In genomic region chr13:52550690-52551193, GRCm38 (mm10) we compare ENCODE assay signal across 29 mouse cellular contexts. TPM values are rescaled to one million over a fixed set of nuclear protein-coding genes. Genes with fewer than 3 reads are reported as not detected.
DNase-seq lines count a peak whose midpoint lies in the region; ATAC-seq and TF ChIP-seq lines count a peak whose summit lies in the region.
"Had no signal": no experiment of that assay in that cellular context is flagged by ENCODE, and none has a peak within 500 bp of the region (broad histone marks: within the 10 kb centered on the region; RNA-seq: fewer than 3 reads in every experiment).

No protein-coding gene starts in this region.

- H3K9me3 ChIP-seq in liver, embryonic 13.5 days (replicated peaks) = no peaks in the 10 kb centered on the region
- H3K9me3 ChIP-seq in liver, embryonic 11.5 days (ENCODE audit: control insufficient read depth, low read length) = no peaks in the 10 kb centered on the region
- no peaks in the 10 kb centered on the region for H3K9me3 ChIP-seq in MEL (replicated peaks; ENCODE audit: insufficient read depth, low read length)
- H3K9me3 ChIP-seq in liver, postnatal 0 days (ENCODE audit: low read length) = no peaks in the 10 kb centered on the region
- H3K9me3 ChIP-seq: embryonic facial prominence, embryonic 12.5 days; forebrain, embryonic 15.5 days; heart, embryonic 12.5 days; limb, embryonic 12.5 days; lung, embryonic 15.5 days had no signal

- no peak overlapping the region for H3K4me3 ChIP-seq in liver, embryonic 13.5 days (replicated peaks)
- no peak overlapping the region for H3K4me3 ChIP-seq in liver, embryonic 11.5 days (ENCODE audit: low read depth, low read length)
- H3K4me3 ChIP-seq in MEL (ENCODE audit: control insufficient read depth in 1 of 2, insufficient read depth in 1 of 2, low read depth in 2 of 2, low read length in 2 of 2) = peak overlapping the region in 1 of 2 experiments; percentile 11; a peak in 1 of 4 replicates
- no peak overlapping the region for H3K4me3 ChIP-seq in liver, postnatal 0 days (ENCODE audit: low read depth, low read length)
- H3K4me3 ChIP-seq: embryonic facial prominence, embryonic 12.5 days; forebrain, embryonic 15.5 days; gastrocnemius, adult 2 months; heart, adult 2 months; heart, embryonic 12.5 days; layer of hippocampus, adult 2 months; left cerebral cortex, adult 2 months; limb, embryonic 12.5 days; lung, embryonic 15.5 days had no signal

- no peaks in the 10 kb centered on the region; the same call in 1 of the 2 replicates for H3K4me1 ChIP-seq in liver, embryonic 13.5 days (replicated peaks)
- no peaks in the 10 kb centered on the region; the same call in 1 of the 2 replicates for H3K4me1 ChIP-seq in liver, embryonic 11.5 days (replicated peaks; ENCODE audit: control insufficient read depth, insufficient read depth, low read length)
- H3K4me1 ChIP-seq in MEL (ENCODE audit: control insufficient read depth in 1 of 2, insufficient read depth in 2 of 2, low read length in 2 of 2) = peaks cover 0 to 25% of the 10 kb centered on the region in 2 experiments
- H3K4me1 ChIP-seq in liver, postnatal 0 days (ENCODE audit: insufficient read depth) = peaks cover 2% of the 10 kb centered on the region; the same call in 1 of the 2 replicates
- H3K4me1 ChIP-seq: embryonic facial prominence, embryonic 12.5 days; forebrain, embryonic 15.5 days; heart, embryonic 12.5 days; limb, embryonic 12.5 days; lung, embryonic 15.5 days had no signal

- no peak for ATAC-seq in liver, embryonic 13.5 days (ENCODE audit: low read depth)
- ATAC-seq in liver, embryonic 11.5 days (replicated peaks; ENCODE audit: low FRiP score) = no peak
- ATAC-seq in liver, postnatal 0 days = no peak
- ATAC-seq: forebrain, embryonic 15.5 days; hindbrain, embryonic 16.5 days had no signal

- no peak for TF ChIP-seq POLR2A in MEL (IDR thresholded peaks at IDR 0.05; ENCODE audit: control insufficient read depth in 1 of 2, insufficient read depth in 1 of 2, low read depth in 1 of 2, low read length in 2 of 2, poor library complexity in 1 of 2)

- WGBS in liver, embryonic 13.5 days (ENCODE audit: insufficient replicate concordance) = 31% methylated on average over 5 of the region's 5 CpGs
- WGBS in liver, embryonic 11.5 days = 50% methylated on average over 5 of the region's 5 CpGs
- 43% methylated on average over 5 of the region's 5 CpGs for WGBS in liver, postnatal 0 days (ENCODE audit: insufficient replicate concordance)

- TF ChIP-seq CTCF in MEL (IDR thresholded peaks at IDR 0.05 in 2 of 3, conservative IDR thresholded peaks at IDR 0.05 in 1 of 3; ENCODE audit: control insufficient read depth in 1 of 3, insufficient read depth in 1 of 3, low read depth in 2 of 3, low read length in 3 of 3, poor library complexity in 1 of 3, severe bottlenecking in 1 of 3) = peak in 1 of 3 experiments; percentile 7; a peak in 1 of 6 replicates
- 0 out of 2 replicates have a peak, but pooled peaks have one; percentile 15 for TF ChIP-seq CTCF in liver, postnatal 0 days (IDR thresholded peaks at IDR 0.05; ENCODE audit: low read depth)

- no peaks in the 10 kb centered on the region for H3K27me3 ChIP-seq in liver, embryonic 13.5 days
- H3K27me3 ChIP-seq in liver, embryonic 11.5 days (replicated peaks; ENCODE audit: control insufficient read depth, insufficient read depth, low read length) = no peaks in the 10 kb centered on the region
- H3K27me3 ChIP-seq in MEL (ENCODE audit: control insufficient read depth in 1 of 2, insufficient read depth in 2 of 2, low read length in 2 of 2) = no peaks in the 10 kb centered on the region
- H3K27me3 ChIP-seq in liver, postnatal 0 days (ENCODE audit: insufficient read depth, low read length) = no peaks in the 10 kb centered on the region
- no peaks in the 10 kb centered on the region for H3K27me3 ChIP-seq in splenic B cell, adult 2 months (ENCODE audit: control insufficient read depth, insufficient read depth, low read length, poor library complexity, severe bottlenecking)
- H3K27me3 ChIP-seq: embryonic facial prominence, embryonic 12.5 days; forebrain, embryonic 15.5 days; heart, embryonic 12.5 days; limb, embryonic 12.5 days; lung, embryonic 15.5 days had no signal

- no peak for DNase-seq in liver, embryonic 13.5 days
- DNase-seq in liver, embryonic 11.5 days (ENCODE audit: low spot score) = no peak
- peak; percentile 37 for DNase-seq in MEL (ENCODE audit: low read depth, low spot score)
- DNase-seq in liver, postnatal 0 days = no peak
- DNase-seq in splenic B cell, adult 2 months (ENCODE audit: low read depth, low spot score) = peak; percentile 47
- DNase-seq in urinary bladder, postnatal 36 days (ENCODE audit: low spot score in 2 of 2) = no peak
- no peak for DNase-seq in kidney, adult 9 months
- DNase-seq: adrenal gland, postnatal 36 days; cerebellum, adult 2 months; cerebellum, postnatal 25 days; embryo, embryonic 11 days; gastrocnemius, adult 2 months; gastrocnemius, postnatal 36 days; heart, adult 2 months; heart, postnatal 4 days; kidney, adult 18-20 months; kidney, postnatal 36 days; lung, postnatal 36 days; midbrain, embryonic 14.5 days; retina, postnatal 1 day had no signal

- H3K79me2 ChIP-seq in MEL (ENCODE audit: control insufficient read depth, insufficient read depth, low read length, poor library complexity) = no peaks in the 10 kb centered on the region

- TF ChIP-seq EP300 in MEL (IDR thresholded peaks at IDR 0.05; ENCODE audit: low read depth in 1 of 2, low read length in 2 of 2) = 0 out of 4 replicates have a peak, but pooled peaks of 1 of the 2 experiments have one; percentile 24
- TF ChIP-seq EP300 in liver, postnatal 0 days (IDR thresholded peaks at IDR 0.05; ENCODE audit: low read depth) = no peak

- H3K36me3 ChIP-seq in liver, embryonic 13.5 days = no peaks in the 10 kb centered on the region
- H3K36me3 ChIP-seq in liver, embryonic 11.5 days (ENCODE audit: control insufficient read depth, insufficient read depth, low read length) = no peaks in the 10 kb centered on the region
- peaks cover 0 to 11% of the 10 kb centered on the region in 2 experiments; a peak in 2 of 4 replicates for H3K36me3 ChIP-seq in MEL (ENCODE audit: control insufficient read depth in 1 of 2, insufficient read depth in 2 of 2, low read length in 2 of 2)
- no peaks in the 10 kb centered on the region for H3K36me3 ChIP-seq in liver, postnatal 0 days (replicated peaks; ENCODE audit: insufficient read depth, low read length)
- no peaks in the 10 kb centered on the region; the same call in 1 of the 2 replicates for H3K36me3 ChIP-seq in splenic B cell, adult 2 months (ENCODE audit: control insufficient read depth, insufficient read depth, low read length, poor library complexity, severe bottlenecking)
- H3K36me3 ChIP-seq: embryonic facial prominence, embryonic 12.5 days; forebrain, embryonic 15.5 days; heart, embryonic 12.5 days; limb, embryonic 12.5 days; lung, embryonic 15.5 days had no signal

- H3K27ac ChIP-seq in liver, embryonic 13.5 days = peak overlapping the region; percentile 64; the same call in 1 of the 2 replicates
- H3K27ac ChIP-seq in liver, embryonic 11.5 days (ENCODE audit: low read depth, low read length) = no peak overlapping the region
- no peak overlapping the region for H3K27ac ChIP-seq in MEL (ENCODE audit: control insufficient read depth, low read depth, low read length)
- H3K27ac ChIP-seq in liver, postnatal 0 days (ENCODE audit: low read depth) = peak overlapping the region; percentile 25; the same call in 1 of the 2 replicates
- H3K27ac ChIP-seq: embryonic facial prominence, embryonic 12.5 days; forebrain, embryonic 15.5 days; gastrocnemius, adult 2 months; heart, adult 2 months; layer of hippocampus, adult 2 months; left cerebral cortex, adult 2 months; limb, embryonic 12.5 days; liver, embryonic 14.5 days; lung, embryonic 15.5 days had no signal

- no peak overlapping the region for H3K9ac ChIP-seq in liver, embryonic 13.5 days
- H3K9ac ChIP-seq in liver, embryonic 11.5 days (ENCODE audit: low read depth, low read length) = no peak overlapping the region
- H3K9ac ChIP-seq in MEL (ENCODE audit: control insufficient read depth, low read depth, low read length, poor library complexity, severe bottlenecking) = no peak overlapping the region
- H3K9ac ChIP-seq in liver, postnatal 0 days (replicated peaks) = no peak overlapping the region
- H3K9ac ChIP-seq: embryonic facial prominence, embryonic 12.5 days; forebrain, embryonic 15.5 days; heart, embryonic 12.5 days; limb, embryonic 12.5 days; liver, embryonic 14.5 days; lung, embryonic 15.5 days had no signal

- peak; percentile 3 for TF ChIP-seq RAD21 in MEL (IDR thresholded peaks at IDR 0.05; ENCODE audit: low read depth, low read length)

- H3K4me2 ChIP-seq in liver, embryonic 13.5 days = no peak overlapping the region
- no peak overlapping the region for H3K4me2 ChIP-seq in liver, embryonic 11.5 days
- H3K4me2 ChIP-seq in liver, postnatal 0 days (ENCODE audit: low read depth, low read length) = no peak overlapping the region
- H3K4me2 ChIP-seq: embryonic facial prominence, embryonic 12.5 days; forebrain, embryonic 15.5 days; heart, embryonic 12.5 days; limb, embryonic 12.5 days; lung, embryonic 15.5 days had no signal

TF ChIP-seq in MEL, 35 proteins besides CTCF, POLR2A, EP300 and RAD21:
- TF ChIP-seq MYB (IDR thresholded peaks at IDR 0.05; ENCODE audit: low read depth, low read length) = no peak
- peak; percentile 74 for TF ChIP-seq ZNF384 (IDR thresholded peaks at IDR 0.05; ENCODE audit: low read depth, low read length)
- TF ChIP-seq SMC3 (IDR thresholded peaks at IDR 0.05; ENCODE audit: low read depth, low read length) = 0 out of 2 replicates have a peak, but pooled peaks have one; percentile 2

RNA-seq across cellular contexts. Expression of gene Diras2, which starts 19.7 kb away (rescaled TPM):
- polyA plus RNA-seq in liver, embryonic 13.5 days (2015; fragmentation: Nextera tagmentation; extraction: Ambion mirVana) = 0.02 and 0.09 TPM in 2 replicates
- 0.05 and 0.10 TPM in 2 replicates for polyA plus RNA-seq in liver, embryonic 11.5 days (2014; fragmentation: Nextera tagmentation; extraction: Ambion mirVana)
- total RNA-seq in MEL (2012; rRNA removed) = not detected in 2 replicates
- not detected for polyA plus RNA-seq in MEL (2012; ENCODE audit: insufficient read depth in 1 of 2, insufficient read length in 2 of 2, low read depth in 1 of 2, low replicate concordance in 2 of 2, missing spikeins in 1 of 2)
- polyA plus RNA-seq in liver, postnatal 0 days (2015; fragmentation: Nextera tagmentation; extraction: Ambion mirVana) = 0.12 and 0.19 TPM in 2 replicates

RNA-seq across cellular contexts. Expression of gene Syk, which starts 32.2 kb away (rescaled TPM):
- 4.4 and 5.0 TPM in 2 replicates for polyA plus RNA-seq in liver, embryonic 13.5 days (2015; fragmentation: Nextera tagmentation; extraction: Ambion mirVana)
- polyA plus RNA-seq in liver, embryonic 11.5 days (2014; fragmentation: Nextera tagmentation; extraction: Ambion mirVana) = 10.1 and 10.7 TPM in 2 replicates
- 13.3 and 14.4 TPM in 2 replicates for total RNA-seq in MEL (2012; rRNA removed)
- 10 to 100 TPM in 1 of 2 experiments, not detected in 1; 23.8 TPM for polyA plus RNA-seq in MEL (2012; ENCODE audit: insufficient read depth in 1 of 2, insufficient read length in 2 of 2, low read depth in 1 of 2, low replicate concordance in 2 of 2, missing spikeins in 1 of 2)
- 6.0 and 6.8 TPM in 2 replicates for polyA plus RNA-seq in liver, postnatal 0 days (2015; fragmentation: Nextera tagmentation; extraction: Ambion mirVana)

Comparison
In these comparisons a context has a peak if more than half of its experiments do, and no peak if none do; other contexts are left out.
1. H3K27ac ChIP-seq: peak in liver, embryonic 13.5 days (single experiment) and liver, postnatal 0 days (single experiment); none in liver, embryonic 11.5 days (single experiment) and MEL (single experiment).
2. DNase-seq: peak in MEL (single experiment) and splenic B cell, adult 2 months (single experiment); none in liver, embryonic 13.5 days (single experiment), liver, embryonic 11.5 days (single experiment), liver, postnatal 0 days (single experiment), urinary bladder, postnatal 36 days (0 of 2) and kidney, adult 9 months (single experiment).